Mouse (Mus musculus) left cerebral cortex, postnatal 14 days (tissue): ENCODE measurements at regions not wholly inside any gene's neighbourhood (a gene's known extent, or its start where the extent isn't known, plus 50 kb on each side); places are given as distances from the start of the nearest gene placed in this dataset.

Experiments
- DNase-seq, 2 experiments: peaks; one replicate each; pipeline ENCODE4 v3.0.0; 2021 to 2022; ENCODE audit warnings: low spot score in 2 of 2, mixed read lengths in 1 of 2
- intact Hi-C: fragments of 180-260 bp; cut with DNase I; formaldehyde crosslinking; loops from one replicate; pipeline ENCODE4 v1.15.1; 2025

DNA sequence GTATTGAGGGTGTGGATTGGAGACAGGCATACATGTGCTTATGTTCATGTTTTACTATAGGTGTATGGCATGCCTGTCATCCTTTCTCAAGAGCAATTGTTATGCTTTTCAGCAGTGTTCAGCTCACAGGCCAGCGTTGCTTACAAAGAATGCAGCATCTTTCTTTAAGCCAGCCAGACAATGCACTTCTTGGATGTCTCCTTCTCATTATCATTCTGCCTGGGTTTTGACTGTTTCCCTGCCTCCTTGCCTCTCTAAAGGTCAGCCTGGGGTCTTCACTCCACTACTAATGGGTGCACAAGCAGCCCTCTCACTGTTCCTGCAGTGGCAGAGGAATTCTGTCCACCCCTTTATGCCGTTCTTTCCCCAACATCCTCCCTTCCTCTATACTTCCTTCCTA, 150.9 kb upstream of the Defb41 start:
- intact Hi-C loops: no loop called here
- no peak for DNase-seq

DNA sequence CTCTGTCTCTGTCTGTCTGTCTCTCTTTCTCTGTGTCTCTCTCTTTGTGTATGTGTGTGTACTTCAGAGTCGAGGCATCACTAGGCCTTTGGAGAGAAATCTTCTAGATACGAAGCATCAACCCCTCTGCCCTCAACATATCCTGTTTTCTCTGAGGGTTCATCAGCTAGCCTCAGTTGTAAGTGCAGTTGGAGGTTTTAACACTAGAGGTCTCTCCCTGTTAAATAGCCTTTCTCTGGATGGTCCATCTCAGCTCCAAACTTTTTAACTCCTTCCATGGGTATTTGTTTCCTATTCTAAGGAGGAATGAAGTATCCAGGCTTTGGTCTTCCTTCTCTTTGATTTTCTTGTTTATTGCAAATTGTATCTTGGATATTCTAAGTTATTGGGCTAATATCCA, 147.8 kb upstream of the Defb41 start:
- intact Hi-C loops: no loop called here
- DNase-seq: no peak

- no peak for DNase-seq
- intact Hi-C loops: no loop called here
Measured at GRCm38 (mm10) chr1:18389591-18389990, 124.7 kb upstream of the Defb41 start.

DNA sequence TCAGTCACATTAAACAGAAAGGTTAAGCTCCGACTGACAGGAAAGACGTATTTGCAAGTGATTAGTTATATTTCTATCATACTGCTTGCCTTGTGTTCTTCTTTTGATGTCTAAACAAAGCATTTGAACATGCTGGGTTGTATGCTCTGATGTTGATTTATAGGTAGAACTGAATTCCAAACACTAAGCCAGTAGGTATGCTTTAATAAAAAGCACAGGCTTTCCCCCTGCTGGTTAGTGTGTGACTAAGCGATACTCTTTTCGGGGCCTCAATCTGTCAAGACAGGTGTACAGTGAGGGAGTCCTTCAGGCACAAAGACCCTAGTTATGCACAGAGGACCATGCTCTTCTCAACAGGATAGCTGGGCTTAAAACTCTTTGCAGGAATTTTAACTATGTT, 119.1 kb upstream of the Defb41 start:
- DNase-seq: no peak
- intact Hi-C loops: no loop called here

DNA sequence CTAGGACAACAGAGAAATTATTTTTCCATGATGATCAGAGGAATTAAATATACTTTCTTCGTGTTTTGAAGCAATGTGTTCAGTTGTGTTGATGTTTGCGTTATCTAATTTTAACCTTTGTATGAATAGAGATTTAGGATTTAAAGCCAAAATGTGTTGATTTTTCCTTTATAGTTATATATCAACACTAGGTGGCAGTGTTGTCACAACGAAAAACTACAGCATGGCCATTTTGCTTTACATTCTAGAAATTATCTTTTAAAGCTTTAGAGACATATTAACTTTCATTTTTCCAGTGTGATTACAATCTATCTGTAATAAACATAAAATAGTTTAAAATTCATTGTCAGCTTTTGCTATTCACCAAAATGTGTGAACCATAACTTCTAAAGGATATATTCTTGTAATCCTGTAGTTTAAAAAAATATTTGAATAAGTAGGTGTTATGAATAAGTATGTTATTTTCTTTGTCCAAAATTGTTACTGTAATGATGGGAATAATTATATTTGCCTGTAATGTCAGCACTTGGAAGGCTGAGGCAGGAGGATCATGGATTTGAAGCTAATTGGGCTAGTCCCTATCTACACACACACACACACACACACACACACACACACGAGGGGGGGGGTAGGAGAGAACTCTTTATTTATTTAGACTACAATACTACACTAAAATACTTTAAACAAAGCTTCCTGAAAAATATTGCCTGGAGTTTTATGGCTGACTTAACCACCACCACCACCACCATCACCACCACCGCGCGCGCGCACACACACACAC, 95.2 kb upstream of the Defb41 start:
- peak; percentile 9 to 18 for DNase-seq
- intact Hi-C loops: loop anchor here (2.0 to 5.0 kb wide), 2 partner anchors 617 to 817 kb away; no protein-coding TSS in a partner anchor

GRCm38 (mm10) chr1:18338871-18339270, 73.9 kb upstream of the Defb41 start:
- DNase-seq: no peak
- intact Hi-C loops: no loop called here
